Mouse (Mus musculus): ENCODE measurements around the gene Irs1. TPM values are rescaled to one million over a fixed set of nuclear protein-coding genes. Genes with fewer than 3 reads are reported as not detected.

Irs1 gene
- polyA plus RNA-seq, 1 experiment from 2014 or later, result 4.0 TPM

- Histone ChIP-seq H3K27ac (ENCODE audit: low read depth) (no peak overlapping the region), H3K4me1 (replicated peaks; ENCODE audit: control insufficient read depth, insufficient read depth, low read length) (peaks cover 7% of the 10 kb centered on the region), H3K36me3 (ENCODE audit: control insufficient read depth, insufficient read depth, low read length) (no peaks in the 10 kb centered on the region), H3K27me3 (replicated peaks; ENCODE audit: control insufficient read depth, insufficient read depth, low read length) (no peaks in the 10 kb centered on the region), H3K9ac (ENCODE audit: low read length) (no peak overlapping the region), H3K4me3 (ENCODE audit: low read depth, low read length) (no peak overlapping the region), H3K4me2 (ENCODE audit: low read length) (no peak overlapping the region), H3K9me3 (ENCODE audit: control insufficient read depth, low read length) (no peaks in the 10 kb centered on the region)
- WGBS, result 65% methylated on average over 9 of the region's 9 CpGs
- no peak for DNase-seq (ENCODE audit: low spot score)
- ATAC-seq (replicated peaks; ENCODE audit: low FRiP score, low TSS enrichment, low read depth), result no peak; the same call in 1 of the 2 replicates
These were observed 37.3 kb downstream of the Irs1 start for GRCm38 (mm10) chr1:82253789-82254445.

- ATAC-seq (replicated peaks; ENCODE audit: low FRiP score, low TSS enrichment, low read depth), result no peak
- H3K27ac ChIP-seq (ENCODE audit: low read depth), result no peak overlapping the region
- no peak for DNase-seq (ENCODE audit: low spot score)
- H3K4me2 ChIP-seq (ENCODE audit: low read length), result no peak overlapping the region
- H3K4me1 ChIP-seq (replicated peaks; ENCODE audit: control insufficient read depth, insufficient read depth, low read length), result no peaks in the 10 kb centered on the region
- H3K27me3 ChIP-seq (replicated peaks; ENCODE audit: control insufficient read depth, insufficient read depth, low read length), result no peaks in the 10 kb centered on the region
- no peak overlapping the region for H3K9ac ChIP-seq (ENCODE audit: low read length)
- no peaks in the 10 kb centered on the region for H3K9me3 ChIP-seq (ENCODE audit: control insufficient read depth, low read length)
- WGBS, result 68% methylated on average over 10 of the region's 10 CpGs
- no peak overlapping the region for H3K4me3 ChIP-seq (ENCODE audit: low read depth, low read length)
- no peaks in the 10 kb centered on the region for H3K36me3 ChIP-seq (ENCODE audit: control insufficient read depth, insufficient read depth, low read length)
These were observed 43.8 kb downstream of the Irs1 start for GRCm38 (mm10) chr1:82247221-82247951.

GRCm38 (mm10) chr1:82245002-82245401 lies 46.2 kb downstream of the Irs1 start:
- no peak overlapping the region for H3K27ac ChIP-seq (ENCODE audit: low read depth)
- H3K36me3 ChIP-seq (ENCODE audit: control insufficient read depth, insufficient read depth, low read length), result no peaks in the 10 kb centered on the region
- DNase-seq (ENCODE audit: low spot score), result no peak
- 85% methylated on average over 5 of the region's 5 CpGs for WGBS
- H3K27me3 ChIP-seq (replicated peaks; ENCODE audit: control insufficient read depth, insufficient read depth, low read length), result no peaks in the 10 kb centered on the region
- H3K9ac ChIP-seq (ENCODE audit: low read length), result no peak overlapping the region
- no peak overlapping the region for H3K4me2 ChIP-seq (ENCODE audit: low read length)
- ATAC-seq (replicated peaks; ENCODE audit: low FRiP score, low TSS enrichment, low read depth), result no peak
- H3K4me1 ChIP-seq (replicated peaks; ENCODE audit: control insufficient read depth, insufficient read depth, low read length), result no peaks in the 10 kb centered on the region
- H3K9me3 ChIP-seq (ENCODE audit: control insufficient read depth, low read length), result no peaks in the 10 kb centered on the region
- H3K4me3 ChIP-seq (ENCODE audit: low read depth, low read length), result no peak overlapping the region

- no peaks in the 10 kb centered on the region for H3K4me1 ChIP-seq (replicated peaks; ENCODE audit: control insufficient read depth, insufficient read depth, low read length)
- H3K9me3 ChIP-seq (ENCODE audit: control insufficient read depth, low read length), result no peaks in the 10 kb centered on the region
- H3K4me2 ChIP-seq (ENCODE audit: low read length), result no peak overlapping the region
- H3K9ac ChIP-seq (ENCODE audit: low read length), result no peak overlapping the region
- ATAC-seq (replicated peaks; ENCODE audit: low FRiP score, low TSS enrichment, low read depth) (no peak), DNase-seq (ENCODE audit: low spot score) (no peak)
- H3K4me3 ChIP-seq (ENCODE audit: low read depth, low read length), result no peak overlapping the region
- H3K36me3 ChIP-seq (ENCODE audit: control insufficient read depth, insufficient read depth, low read length), result no peaks in the 10 kb centered on the region
- no peaks in the 10 kb centered on the region for H3K27me3 ChIP-seq (replicated peaks; ENCODE audit: control insufficient read depth, insufficient read depth, low read length)
- H3K27ac ChIP-seq (ENCODE audit: low read depth), result no peak overlapping the region
- 90% methylated on average over 6 of the region's 6 CpGs for WGBS
These were observed 47.9 kb downstream of the Irs1 start for GRCm38 (mm10) chr1:82243260-82243825.

- no peaks in the 10 kb centered on the region for H3K9me3 ChIP-seq (ENCODE audit: control insufficient read depth, low read length)
- H3K27me3 ChIP-seq (replicated peaks; ENCODE audit: control insufficient read depth, insufficient read depth, low read length), result no peaks in the 10 kb centered on the region
- no peak overlapping the region for H3K27ac ChIP-seq (ENCODE audit: low read depth)
- no peaks in the 10 kb centered on the region for H3K4me1 ChIP-seq (replicated peaks; ENCODE audit: control insufficient read depth, insufficient read depth, low read length)
- peak; percentile 18 for DNase-seq (ENCODE audit: low spot score)
- H3K4me2 ChIP-seq (ENCODE audit: low read length), result no peak overlapping the region
- peaks cover 10% of the 10 kb centered on the region; the same call in 1 of the 2 replicates for H3K36me3 ChIP-seq (ENCODE audit: control insufficient read depth, insufficient read depth, low read length)
- WGBS, result 77% methylated on average over 3 of the region's 3 CpGs
- no peak for ATAC-seq (replicated peaks; ENCODE audit: low FRiP score, low TSS enrichment, low read depth)
- H3K9ac ChIP-seq (ENCODE audit: low read length), result no peak overlapping the region
- H3K4me3 ChIP-seq (ENCODE audit: low read depth, low read length), result no peak overlapping the region
These were observed 51.6 kb downstream of the Irs1 start for GRCm38 (mm10) chr1:82239409-82240201.

- Histone ChIP-seq H3K36me3 (ENCODE audit: control insufficient read depth, insufficient read depth, low read length) (peaks cover 14% of the 10 kb centered on the region; the same call in 1 of the 2 replicates), H3K4me2 (ENCODE audit: low read length) (no peak overlapping the region), H3K27me3 (replicated peaks; ENCODE audit: control insufficient read depth, insufficient read depth, low read length) (no peaks in the 10 kb centered on the region), H3K4me3 (ENCODE audit: low read depth, low read length) (no peak overlapping the region), H3K4me1 (replicated peaks; ENCODE audit: control insufficient read depth, insufficient read depth, low read length) (no peaks in the 10 kb centered on the region), H3K9ac (ENCODE audit: low read length) (no peak overlapping the region), H3K27ac (ENCODE audit: low read depth) (no peak overlapping the region), H3K9me3 (ENCODE audit: control insufficient read depth, low read length) (no peaks in the 10 kb centered on the region)
- WGBS, result 80% methylated on average over 4 of the region's 4 CpGs
- ATAC-seq (replicated peaks; ENCODE audit: low FRiP score, low TSS enrichment, low read depth), result no peak
- DNase-seq (ENCODE audit: low spot score), result no peak
These were observed 53.0 kb downstream of the Irs1 start for GRCm38 (mm10) chr1:82238245-82238644.

- Histone ChIP-seq H3K27me3 (replicated peaks; ENCODE audit: control insufficient read depth, insufficient read depth, low read length) (no peaks in the 10 kb centered on the region), H3K27ac (ENCODE audit: low read depth) (no peak overlapping the region), H3K9me3 (ENCODE audit: control insufficient read depth, low read length) (no peaks in the 10 kb centered on the region), H3K4me3 (ENCODE audit: low read depth, low read length) (no peak overlapping the region), H3K4me2 (ENCODE audit: low read length) (no peak overlapping the region), H3K9ac (ENCODE audit: low read length) (no peak overlapping the region), H3K36me3 (ENCODE audit: control insufficient read depth, insufficient read depth, low read length) (peaks cover 14% of the 10 kb centered on the region; the same call in 1 of the 2 replicates), H3K4me1 (replicated peaks; ENCODE audit: control insufficient read depth, insufficient read depth, low read length) (no peaks in the 10 kb centered on the region)
- ATAC-seq (replicated peaks; ENCODE audit: low FRiP score, low TSS enrichment, low read depth), result no peak
- peak; percentile 48 for DNase-seq (ENCODE audit: low spot score)
- 83% methylated on average over 3 of the region's 3 CpGs for WGBS
These were observed 55.6 kb downstream of the Irs1 start for GRCm38 (mm10) chr1:82235455-82236104.

GRCm38 (mm10) chr1:82234616-82235015 lies 56.6 kb downstream of the Irs1 start:
- Histone ChIP-seq H3K27me3 (replicated peaks; ENCODE audit: control insufficient read depth, insufficient read depth, low read length) (no peaks in the 10 kb centered on the region), H3K4me1 (replicated peaks; ENCODE audit: control insufficient read depth, insufficient read depth, low read length) (no peaks in the 10 kb centered on the region), H3K36me3 (ENCODE audit: control insufficient read depth, insufficient read depth, low read length) (peaks cover 14% of the 10 kb centered on the region; the same call in 1 of the 2 replicates), H3K4me2 (ENCODE audit: low read length) (no peak overlapping the region), H3K9me3 (ENCODE audit: control insufficient read depth, low read length) (no peaks in the 10 kb centered on the region), H3K27ac (ENCODE audit: low read depth) (no peak overlapping the region), H3K4me3 (ENCODE audit: low read depth, low read length) (no peak overlapping the region), H3K9ac (ENCODE audit: low read length) (no peak overlapping the region)
- 87% methylated on average over 3 of the region's 3 CpGs for WGBS
- no peak for DNase-seq (ENCODE audit: low spot score)
- ATAC-seq (replicated peaks; ENCODE audit: low FRiP score, low TSS enrichment, low read depth), result no peak
